Mouse (Mus musculus) monocyte, adult 5-6 weeks (primary cell): ENCODE data around the gene Ptpdc1. TPM values are rescaled to one million over a fixed set of nuclear protein-coding genes. Genes with fewer than 3 reads are reported as not detected.
A peak's percentile ranks its signal among the peaks of the same experiment; 100 is the strongest.

Experiments
- ATAC-seq: fragments of 153-309, 156-312 bp; replicated peaks from 2 replicates; pipeline ENCODE4 v1.8.0; 2017; ENCODE audit warnings: mild to moderate bottlenecking; ENCODE audit not compliant: low TSS enrichment, insufficient number of reproducible peaks, severe bottlenecking, poor library complexity, low FRiP score
- total RNA-seq: library from RNA; stranded (forward); fragments of 200-1000, 200-491, 200-594 nt; gene quantifications from 3 replicates; pipeline ENCODE4 v1.2.3, GENCODE M21; 2017

The Ptpdc1 gene
- 1.3 to 2.7 TPM (median 1.5 TPM) in 3 replicates for total RNA-seq

DNA sequence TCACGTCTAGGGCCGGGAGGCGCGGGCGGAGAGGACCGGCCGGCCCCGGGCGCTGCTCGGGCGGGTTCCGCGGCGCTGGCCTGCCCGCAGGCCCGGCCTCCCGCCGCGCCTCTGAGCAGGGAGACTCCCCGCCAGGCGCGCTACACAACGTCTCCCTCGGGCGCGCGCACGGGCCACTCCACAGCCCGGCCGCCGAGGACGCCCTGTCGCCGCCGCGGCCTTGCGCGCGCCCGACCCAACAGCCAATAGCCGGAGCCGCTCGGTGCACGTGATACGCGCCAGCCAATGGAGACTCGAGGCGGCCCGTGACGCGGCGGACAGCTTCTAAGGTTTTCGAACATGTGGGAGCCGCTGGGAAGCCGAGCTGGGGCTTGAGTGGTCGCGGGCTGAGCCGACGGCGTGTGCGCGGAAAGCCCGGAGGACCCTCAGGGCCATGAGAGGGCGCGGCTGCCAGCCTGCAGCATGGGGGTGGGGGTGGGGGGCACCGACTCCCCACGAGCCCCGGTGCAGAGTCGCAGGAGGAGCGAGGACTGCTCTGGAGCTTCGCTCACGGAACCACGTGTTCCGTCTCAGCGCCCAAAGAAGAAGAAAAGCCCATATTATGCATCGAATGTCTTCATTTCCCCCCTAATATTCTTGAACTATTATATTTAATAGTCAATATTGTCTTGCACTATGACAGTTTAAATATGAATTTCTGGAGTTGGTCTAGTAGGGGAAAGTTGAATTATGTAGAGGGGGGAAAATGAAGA is at the start of gene Ptpdc1:
TSS of gene Ptpdc1 (minus strand) at position 232 of the 752 bp plus-strand sequence.
- peak; percentile 97 for ATAC-seq

DNA sequence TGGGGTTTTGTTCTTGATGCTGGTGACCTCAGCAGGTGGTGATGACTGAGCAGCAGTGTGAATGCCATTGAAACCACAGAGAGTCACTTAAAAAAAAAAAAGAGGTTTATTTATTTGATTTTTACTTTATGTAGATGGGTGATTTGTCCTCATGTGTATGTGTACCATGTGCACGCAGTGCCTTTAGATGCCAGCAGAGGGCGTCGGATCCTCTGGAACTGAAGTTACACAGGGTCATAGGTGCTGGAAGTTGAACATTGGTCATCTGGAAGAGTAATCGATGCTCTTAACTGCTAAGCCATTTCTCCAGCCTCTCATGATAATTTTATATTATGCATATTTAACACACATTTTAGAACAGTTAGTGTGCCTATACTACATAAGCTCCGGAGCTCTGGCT is 49.1 kb upstream of the Ptpdc1 start:
- ATAC-seq: no peak

DNA sequence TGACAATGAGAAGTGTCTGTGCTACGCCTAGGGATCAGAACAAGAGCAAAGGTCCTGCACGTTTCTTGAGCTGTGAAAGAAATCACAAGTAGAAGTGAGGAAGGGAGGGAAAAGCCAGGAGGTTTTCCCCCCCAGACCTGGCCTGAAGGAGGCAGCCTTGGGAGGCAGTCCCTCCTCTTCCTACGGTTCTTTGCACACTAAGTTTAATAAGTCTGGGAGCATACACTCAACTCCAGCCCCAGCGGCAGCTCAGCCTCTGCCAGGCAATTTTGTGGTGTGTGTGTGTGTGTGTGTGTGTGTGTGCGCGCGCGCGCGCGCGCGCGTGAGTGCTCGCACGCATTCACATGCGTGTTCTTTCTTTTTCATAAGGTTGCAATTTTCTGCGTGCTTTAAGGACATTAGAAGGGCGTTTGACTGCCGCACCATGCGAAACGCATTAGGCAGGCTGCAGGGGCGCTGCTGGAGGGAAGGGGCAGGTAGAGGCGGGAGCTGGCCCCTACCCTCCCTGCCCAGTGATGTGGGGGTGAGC is 46.9 kb upstream of the Ptpdc1 start:
- ATAC-seq: no peak

DNA sequence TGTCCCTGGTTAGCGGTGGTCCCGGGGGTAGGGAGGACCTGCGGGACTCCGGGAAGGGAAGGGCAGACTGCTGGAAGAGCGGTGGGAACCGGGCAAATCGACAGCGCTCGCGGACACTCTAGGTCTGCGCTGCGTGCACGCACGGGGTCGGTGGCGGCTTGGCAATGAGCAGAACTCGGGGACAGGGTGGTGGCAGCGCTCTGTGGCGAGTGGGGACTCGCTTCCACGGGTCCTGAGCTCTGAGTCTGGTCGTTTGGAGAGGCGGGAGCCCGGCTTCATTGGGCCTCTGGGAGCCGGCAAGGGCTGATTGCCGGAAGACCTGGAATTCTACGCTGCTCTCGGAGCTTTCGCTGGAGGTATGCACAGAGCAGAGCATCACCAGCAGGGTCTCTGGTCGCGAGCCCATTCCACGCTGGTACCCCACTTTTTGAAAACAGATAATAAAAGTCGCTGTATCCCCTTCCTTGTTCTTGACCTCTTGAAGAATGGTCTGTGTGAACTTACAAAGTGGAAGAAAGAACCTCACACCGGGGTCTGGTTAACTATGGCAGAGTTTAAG is 43.6 kb upstream of the Ptpdc1 start:
- no peak for ATAC-seq

DNA sequence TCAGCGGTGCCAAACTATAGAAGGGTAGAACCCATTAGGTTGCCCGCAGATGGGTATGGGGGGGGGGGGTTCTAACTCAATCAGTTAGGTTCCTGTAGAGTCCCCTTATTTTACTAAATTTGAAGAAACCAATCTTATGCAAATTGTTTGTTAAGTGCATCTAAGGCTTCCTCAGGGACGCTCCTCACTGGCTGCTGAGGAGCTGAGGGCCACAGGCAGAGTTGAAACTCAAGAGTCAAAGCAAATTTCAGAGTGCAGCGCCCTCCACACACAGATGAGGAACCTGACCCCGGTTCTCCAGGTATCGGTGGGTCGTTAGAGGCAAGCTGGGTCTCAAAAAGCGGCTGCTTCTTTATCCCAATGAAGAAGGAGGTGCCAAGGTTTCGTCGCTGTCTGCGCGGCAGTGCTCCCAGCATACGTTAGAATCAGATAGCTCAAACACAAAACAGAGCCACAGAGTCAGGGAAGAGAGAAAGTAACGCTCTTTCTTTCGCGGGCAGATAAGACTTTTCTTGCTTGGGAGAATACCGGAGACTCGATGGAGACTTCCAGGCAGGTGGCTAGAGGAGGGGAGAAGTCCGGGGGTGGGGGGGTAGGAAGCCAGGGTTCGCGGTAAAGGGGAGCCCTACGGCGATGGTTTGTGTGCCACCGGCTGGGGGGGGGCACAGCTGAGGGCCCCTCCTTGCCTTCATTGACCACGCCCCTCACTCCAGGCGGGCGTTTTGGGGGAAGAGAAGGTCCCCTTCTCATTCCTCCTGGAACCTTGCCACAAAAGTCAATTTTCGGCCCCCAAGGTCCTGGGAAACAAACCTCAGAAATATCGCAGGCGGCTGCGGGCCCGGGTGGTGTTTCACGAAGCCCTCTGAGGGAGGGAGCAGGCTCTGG is 42.9 kb upstream of the Ptpdc1 start:
- no peak for ATAC-seq

DNA sequence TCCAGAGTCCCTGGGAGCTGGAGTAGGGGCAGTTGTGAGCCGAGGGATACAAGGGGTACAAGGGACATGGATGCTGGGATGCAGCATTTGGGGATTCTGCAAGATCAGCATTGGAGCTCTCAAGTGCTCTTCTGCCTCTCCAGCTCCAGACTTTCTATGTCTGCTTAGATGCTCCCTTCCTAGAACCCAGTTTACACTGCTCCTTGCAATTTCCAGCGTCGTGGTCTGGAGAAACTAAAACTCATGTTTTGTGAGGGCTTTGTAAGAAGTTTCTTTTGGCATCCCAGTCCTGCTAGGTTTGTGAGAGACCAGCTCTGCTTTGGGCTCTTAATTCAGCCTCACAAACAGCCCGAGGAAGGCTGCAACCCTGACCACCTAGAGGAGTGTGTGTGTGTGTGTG is 42.0 kb upstream of the Ptpdc1 start:
- no peak for ATAC-seq

DNA sequence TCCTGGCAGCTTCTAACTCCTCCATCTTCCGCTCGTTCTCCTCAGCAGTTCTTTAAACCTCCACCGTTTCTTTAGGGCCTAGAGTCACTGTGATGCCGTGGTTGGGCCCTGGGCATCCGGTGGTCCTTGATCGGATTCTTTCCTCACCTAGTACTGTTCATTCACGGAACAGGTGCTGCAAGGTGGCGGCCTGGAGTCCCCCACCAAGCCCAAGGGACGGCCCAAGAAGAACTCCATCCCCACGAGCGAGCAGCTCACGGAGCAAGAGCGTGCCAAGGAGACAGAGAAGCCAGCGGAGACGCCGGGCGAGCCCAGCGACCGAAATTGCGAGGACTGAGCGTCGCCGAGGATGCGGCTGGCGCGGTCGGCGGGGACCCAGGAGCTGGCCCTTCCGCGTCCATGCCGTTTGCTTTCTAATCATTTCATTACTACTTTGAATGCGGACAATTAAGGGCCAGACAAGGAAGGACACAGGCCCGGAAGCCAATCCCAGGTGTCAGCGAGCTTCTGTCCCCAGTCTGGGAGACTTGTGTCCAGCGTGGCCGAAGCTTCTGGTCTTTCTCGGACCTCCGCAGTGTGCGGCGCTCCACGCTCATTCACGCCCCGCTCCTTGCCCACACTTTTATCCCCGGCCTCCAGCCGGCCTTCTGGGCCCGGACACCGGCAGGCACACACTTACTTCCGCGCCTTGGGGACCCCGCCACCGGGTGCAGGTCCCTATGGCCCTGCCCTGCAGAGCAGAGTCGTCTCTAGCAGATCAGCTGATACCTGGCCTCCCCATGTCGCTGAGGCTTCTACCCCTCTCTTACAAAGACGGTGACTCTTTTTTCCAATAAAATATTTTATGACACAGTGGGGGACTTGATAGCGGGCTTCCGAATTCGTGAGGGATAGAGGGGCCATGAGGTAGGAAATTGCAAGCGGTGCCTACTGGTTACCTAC is 40.5 kb upstream of the Ptpdc1 start:
- ATAC-seq: no peak

DNA sequence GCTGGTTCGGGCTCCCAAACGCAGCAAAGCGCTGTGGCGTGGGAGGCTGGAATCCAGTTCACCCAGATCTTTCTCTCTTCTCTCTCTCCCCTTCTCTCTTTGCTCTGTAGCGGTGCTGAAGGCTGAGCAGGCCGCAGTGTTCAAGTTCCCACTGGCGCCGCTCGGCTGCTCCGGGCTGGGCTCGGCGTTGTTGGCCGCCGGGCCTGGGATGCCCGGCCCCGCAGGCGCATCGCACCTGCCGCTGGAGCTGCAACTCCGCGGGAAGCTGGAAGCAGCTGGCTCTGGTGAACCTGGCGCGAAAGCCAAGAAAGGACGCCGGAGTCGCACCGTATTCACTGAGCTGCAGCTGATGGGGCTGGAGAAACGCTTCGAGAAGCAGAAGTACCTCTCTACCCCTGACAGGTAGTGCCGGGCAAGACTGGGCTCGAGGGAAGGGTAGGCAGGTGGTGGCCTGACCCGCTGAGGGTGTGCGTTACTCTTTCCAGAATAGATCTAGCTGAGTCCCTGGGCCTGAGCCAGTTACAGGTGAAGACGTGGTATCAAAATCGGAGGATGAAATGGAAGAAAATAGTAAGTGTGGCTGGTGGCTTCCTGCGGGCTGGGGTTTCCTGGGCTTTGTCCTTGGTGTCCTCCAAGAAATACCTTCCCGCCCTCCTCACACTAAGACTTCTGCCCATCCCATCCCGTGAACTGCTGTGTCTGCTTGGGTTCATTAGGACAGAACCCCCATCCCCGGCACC is 39.6 kb upstream of the Ptpdc1 start:
- ATAC-seq: no peak

DNA sequence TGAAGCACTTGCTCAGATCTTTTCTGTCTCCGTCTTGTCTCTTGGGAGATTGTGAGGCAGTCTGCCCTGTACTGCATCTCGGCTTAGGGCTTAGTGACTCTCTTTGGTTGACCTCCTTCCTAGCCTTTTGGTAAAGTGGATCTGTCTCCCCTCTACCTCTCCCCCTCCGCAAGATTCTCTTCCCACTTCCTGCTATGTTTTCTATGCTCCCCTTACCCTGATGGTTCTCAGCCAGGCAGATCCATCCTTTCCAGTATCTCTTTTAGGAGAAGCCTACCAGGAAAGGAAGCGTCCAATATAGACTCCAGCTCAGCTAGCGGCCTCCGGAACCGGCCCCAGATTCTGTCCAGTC is 38.5 kb upstream of the Ptpdc1 start:
- no peak for ATAC-seq

DNA sequence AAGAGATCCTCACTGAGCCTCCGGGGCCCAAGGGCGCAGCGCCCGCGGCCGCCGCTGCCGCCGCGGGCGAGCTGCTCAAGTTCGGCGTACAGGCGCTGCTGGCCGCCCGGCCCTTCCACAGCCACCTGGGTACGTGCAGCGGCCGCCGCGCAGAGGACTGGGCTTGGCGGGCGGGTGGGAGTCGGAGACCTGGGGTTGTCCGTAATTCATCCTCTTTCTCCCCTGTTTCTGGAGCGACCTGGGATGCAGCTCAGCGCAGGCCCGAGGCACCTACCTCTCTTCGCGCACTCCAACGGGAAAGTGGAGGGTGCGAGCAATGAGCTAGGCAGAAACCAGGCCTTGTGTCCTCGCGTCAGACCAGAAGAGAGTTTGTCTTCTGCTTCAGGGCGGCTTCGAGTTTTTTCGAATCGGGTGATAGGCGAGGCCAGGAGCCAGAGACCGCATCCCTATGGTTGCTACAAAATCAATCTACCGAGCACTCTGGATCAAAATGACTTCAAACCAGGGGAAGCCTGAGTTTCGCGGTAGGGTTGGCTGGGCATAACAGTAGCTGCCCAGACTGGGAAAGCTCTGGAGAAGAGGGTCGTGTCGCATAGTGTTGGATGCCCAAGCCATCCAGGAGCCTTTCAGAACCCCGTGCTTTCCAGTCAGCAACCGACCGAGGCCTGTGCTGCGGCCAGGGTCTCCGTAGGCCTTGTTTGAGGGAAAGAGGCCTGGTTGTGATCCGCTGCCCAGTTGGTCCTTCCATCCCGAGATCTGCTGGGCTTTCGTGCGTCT is 37.9 kb upstream of the Ptpdc1 start:
- ATAC-seq: no peak

DNA sequence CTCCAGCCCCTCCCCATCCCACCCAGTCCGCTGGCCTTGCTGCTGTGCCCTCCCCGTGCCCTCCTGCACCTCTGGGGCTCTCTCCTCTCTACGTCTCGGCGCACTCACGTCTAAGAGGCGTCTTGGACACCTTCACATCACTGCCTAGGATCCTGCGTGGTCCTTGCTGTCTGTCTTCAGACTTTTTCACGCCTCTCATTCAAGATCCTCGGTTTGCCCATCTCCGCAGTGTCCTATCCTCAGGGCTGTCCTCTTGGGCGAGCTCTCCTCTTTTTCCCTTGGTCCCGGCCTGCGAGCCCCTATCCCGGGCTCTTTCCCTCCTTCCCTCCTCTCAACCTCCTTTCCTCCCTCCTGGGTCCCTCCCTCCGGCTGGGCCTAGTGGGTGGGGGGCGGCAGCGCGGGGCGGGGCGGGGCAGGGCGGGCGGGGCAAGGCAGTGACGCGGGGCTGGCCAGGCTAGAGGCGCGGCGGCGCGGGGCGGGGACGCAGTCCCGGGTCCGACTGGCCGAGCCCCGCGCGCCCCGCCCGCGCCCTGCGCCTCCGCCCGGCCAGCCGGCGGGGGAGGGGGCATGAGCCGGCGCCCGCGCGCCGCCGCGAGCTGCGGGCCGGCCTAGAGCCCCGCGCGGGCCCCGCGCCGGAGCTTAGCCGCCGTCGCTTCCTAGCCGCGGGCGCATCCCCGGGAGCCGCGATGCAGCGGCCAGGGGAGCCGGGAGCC is 37.1 kb upstream of the Ptpdc1 start, which contains the start of gene Barx1:
TSS of gene Barx1 (plus strand) at position 568 of the 713 bp plus-strand sequence.
- no peak for ATAC-seq

DNA sequence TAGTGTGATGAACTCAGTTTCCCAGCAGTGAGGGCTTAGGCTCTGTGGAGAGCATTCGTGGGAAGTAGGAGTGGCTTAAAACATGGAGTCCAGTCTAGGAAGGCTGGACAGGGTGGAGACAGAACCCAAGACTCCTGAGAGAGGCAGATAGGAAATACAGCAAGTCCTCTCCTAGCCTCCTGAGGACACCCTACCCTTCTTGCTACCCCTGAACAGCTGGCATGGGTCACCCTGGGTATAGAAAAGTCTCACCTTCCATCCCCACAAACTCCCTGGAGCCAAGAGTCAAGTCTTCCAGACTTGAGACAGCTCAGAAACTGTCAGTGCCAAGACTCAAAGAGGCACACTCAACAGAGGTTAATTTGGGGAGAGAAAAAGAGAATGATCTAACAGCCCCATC is 36.1 kb upstream of the Ptpdc1 start:
- no peak for ATAC-seq

DNA sequence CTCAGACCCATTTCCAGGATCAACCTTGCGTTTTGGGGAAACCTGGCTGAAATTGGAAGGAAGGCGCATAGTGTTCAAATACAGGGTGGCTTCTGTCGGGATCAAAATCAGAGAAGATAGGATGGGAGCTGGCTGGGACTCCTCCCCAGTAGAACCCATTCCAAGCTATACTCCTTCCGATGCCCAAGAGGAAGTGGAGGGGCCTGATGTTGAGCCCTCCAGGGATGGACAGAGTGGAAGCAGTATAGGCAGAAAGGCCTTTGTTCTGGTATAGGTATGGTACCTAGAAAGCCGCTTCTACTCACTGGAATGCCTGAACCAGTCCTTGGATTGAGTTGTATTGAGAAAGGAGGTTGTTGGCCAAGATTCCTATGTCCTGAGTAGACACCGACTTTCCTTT is 35.3 kb upstream of the Ptpdc1 start:
- no peak for ATAC-seq

DNA sequence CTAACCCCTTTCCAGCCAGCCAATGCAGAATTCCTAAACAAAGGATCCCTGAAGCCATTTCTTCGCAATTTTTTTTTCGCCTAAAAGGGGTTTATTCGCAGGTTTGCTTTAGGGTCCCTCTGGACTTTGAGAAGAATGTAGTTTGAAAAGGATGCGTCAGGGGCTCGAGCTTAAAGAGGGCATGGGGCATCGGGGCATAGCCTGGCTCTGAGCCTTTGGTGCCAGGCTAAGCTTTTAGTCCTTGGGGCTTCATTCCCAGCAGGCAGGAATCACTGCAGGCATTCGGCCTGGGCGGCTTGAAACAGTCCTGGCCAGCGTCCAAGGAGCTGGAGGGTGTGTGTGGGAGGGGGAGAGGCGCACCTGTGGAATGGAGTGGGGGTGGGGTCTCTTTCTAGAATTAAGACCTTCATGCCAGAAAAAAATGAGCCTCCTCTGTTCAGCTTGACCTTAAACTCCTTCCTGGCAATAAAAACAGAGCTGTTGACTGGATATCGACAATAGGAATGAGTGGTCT is 34.8 kb upstream of the Ptpdc1 start:
- no peak for ATAC-seq

DNA sequence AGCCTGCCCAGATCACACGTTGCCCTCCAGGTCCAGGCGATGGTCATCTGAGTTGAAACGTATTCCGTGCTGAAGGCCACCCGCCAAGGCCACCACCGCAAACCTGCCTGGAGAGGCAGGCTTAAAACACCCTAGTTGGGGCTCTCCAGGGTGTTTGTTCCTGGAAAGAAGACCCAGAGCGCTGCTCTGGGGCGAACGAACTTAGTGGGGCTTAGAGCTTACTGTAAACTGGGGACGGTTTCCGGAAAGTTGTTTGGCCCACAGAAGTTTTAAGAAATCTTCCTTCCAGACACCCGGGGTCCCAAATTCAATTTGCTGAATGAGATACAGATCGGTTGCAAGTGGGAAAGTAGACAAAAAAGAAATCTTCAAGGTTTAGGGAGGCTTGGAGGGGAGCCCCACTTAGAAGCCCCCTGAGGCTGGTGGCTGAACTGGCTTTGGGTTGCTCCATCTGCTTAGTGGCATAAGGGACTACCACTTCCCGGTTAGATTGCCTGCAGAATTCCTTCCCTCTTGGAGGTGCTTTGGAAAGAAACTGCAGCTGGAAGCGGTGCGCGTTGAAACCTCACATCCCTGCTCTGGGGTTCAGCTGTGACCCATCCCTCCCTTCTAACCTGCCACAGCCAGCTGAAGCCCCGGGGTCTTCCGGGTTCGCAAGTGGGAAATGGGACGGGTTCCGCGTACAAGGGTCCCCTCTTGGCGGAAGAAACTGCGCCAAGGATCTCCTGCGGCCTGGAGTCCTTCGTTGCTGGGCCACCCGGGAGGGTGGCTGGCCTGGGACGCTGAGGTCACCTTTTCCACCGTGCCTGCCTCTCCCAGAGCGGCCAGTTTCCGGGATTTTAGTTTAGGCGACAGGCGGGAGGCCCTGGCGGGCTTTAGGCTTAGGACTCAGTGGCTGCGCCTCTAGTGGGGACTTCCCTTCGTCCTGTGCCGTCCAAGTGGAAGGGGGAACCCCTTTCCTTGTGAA is 34.1 kb upstream of the Ptpdc1 start:
- ATAC-seq: no peak
